Mouse (Mus musculus) left cerebral cortex, adult 2 months (tissue): ENCODE results near the gene Foxi2. TPM values are rescaled to one million over a fixed set of nuclear protein-coding genes. Genes with fewer than 3 reads are reported as not detected.

Source experiments
- DNase-seq, 2 experiments: peaks; one replicate each; pipeline ENCODE4 v3.0.0; 2021 to 2022; ENCODE audit warnings: low spot score in 2 of 2, mixed read lengths in 1 of 2; ENCODE audit errors: extremely low spot score in 1 of 2
- H3K27ac ChIP-seq: fragments of 200-600 bp; 2 replicates; pipeline ENCODE4 v1.8.1; 2022
- H3K4me3 ChIP-seq: fragments of 200-600 bp; 2 replicates; pipeline ENCODE4 v1.8.1; 2022
- CTCF ChIP-seq: fragments of 200-600 bp; IDR thresholded peaks from 2 replicates; pipeline ENCODE4 v1.8.1; 2022; ENCODE audit warnings: antibody characterized with exemption, mild to moderate bottlenecking, moderate library complexity
- intact Hi-C: fragments of 180-260 bp; cut with DNase I; formaldehyde crosslinking; loops from one replicate; pipeline ENCODE4 v1.15.1; 2025
- total RNA-seq, 2 experiments: library from RNA; stranded (reverse); gene quantifications; 2 replicates each; pipeline ENCODE4 v1.2.3; 2021

Gene Foxi2
- total RNA-seq, 2 experiments from 2014 or later = not detected

DNA sequence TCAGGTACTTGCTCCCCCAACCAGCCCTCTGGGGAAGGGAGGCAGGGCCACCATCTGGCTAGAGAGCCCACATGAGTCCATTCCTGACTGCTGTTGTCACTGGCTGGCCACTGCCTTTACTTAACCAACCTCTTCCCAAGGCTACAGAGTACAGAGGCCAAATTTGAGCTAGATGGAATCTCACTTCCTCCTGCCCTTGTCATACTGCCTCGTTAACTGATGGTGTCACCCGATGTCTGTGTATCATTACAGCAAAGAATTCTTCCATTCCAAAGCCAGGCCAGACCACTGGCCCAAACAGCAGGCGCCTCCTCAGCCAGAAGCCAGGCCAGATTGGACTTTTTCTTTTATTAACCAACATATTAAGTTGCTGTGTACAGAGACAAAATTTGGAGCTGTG is 1.6 kb upstream of the Foxi2 start:
- Histone ChIP-seq H3K27ac (no peak overlapping the region), H3K4me3 (no peak overlapping the region)
- DNase-seq = no peak
- no peak; the same call in none of the 2 replicates for TF ChIP-seq CTCF
- intact Hi-C loops = loop anchor here (10.0 kb wide), 3 partner anchors 226 to 326 kb away; no protein-coding TSS in a partner anchor

- Histone ChIP-seq H3K27ac (no peak overlapping the region), H3K4me3 (no peak overlapping the region)
- intact Hi-C loops = no loop called here
- TF ChIP-seq CTCF = no peak
- no peak for DNase-seq
Observed at GRCm38 (mm10) chr7:135412357-135412756, 2.2 kb downstream of the Foxi2 start.

- no peak; the same call in 1 of the 2 replicates for TF ChIP-seq CTCF
- intact Hi-C loops = no loop called here
- H3K4me3 ChIP-seq = no peak overlapping the region
- no peak overlapping the region for H3K27ac ChIP-seq
- DNase-seq = no peak
Observed at GRCm38 (mm10) chr7:135428840-135429239, 18.7 kb downstream of the Foxi2 start.

GRCm38 (mm10) chr7:135430903-135431302 is 20.8 kb downstream of the Foxi2 start:
- DNase-seq = peak in 1 of 2 experiments; percentile 32
- no peak overlapping the region for H3K27ac ChIP-seq
- H3K4me3 ChIP-seq = no peak overlapping the region
- intact Hi-C loops = no loop called here
- no peak for TF ChIP-seq CTCF

GRCm38 (mm10) chr7:135443903-135444302 is 33.8 kb downstream of the Foxi2 start:
- DNase-seq = no peak
- Histone ChIP-seq H3K27ac (no peak overlapping the region), H3K4me3 (no peak overlapping the region)
- intact Hi-C loops = no loop called here
- TF ChIP-seq CTCF = no peak

GRCm38 (mm10) chr7:135451340-135451739 is 41.2 kb downstream of the Foxi2 start:
- peak in 1 of 2 experiments; percentile 5 for DNase-seq
- H3K27ac ChIP-seq = no peak overlapping the region
- no peak for TF ChIP-seq CTCF
- no peak overlapping the region for H3K4me3 ChIP-seq
- intact Hi-C loops = no loop called here

GRCm38 (mm10) chr7:135452366-135452765 is 42.3 kb downstream of the Foxi2 start:
- TF ChIP-seq CTCF = no peak
- Histone ChIP-seq H3K27ac (no peak overlapping the region), H3K4me3 (no peak overlapping the region)
- no peak for DNase-seq
- intact Hi-C loops = no loop called here

- Histone ChIP-seq H3K27ac (no peak overlapping the region), H3K4me3 (no peak overlapping the region)
- no peak for TF ChIP-seq CTCF
- intact Hi-C loops = no loop called here
- DNase-seq = peak in 1 of 2 experiments; percentile 8
Observed at GRCm38 (mm10) chr7:135453690-135454089, 43.6 kb downstream of the Foxi2 start.

Other genes starting within 250 kb of the Foxi2 start
- not detected for gene Nps, start 151.6 kb upstream of the Foxi2 start, total RNA-seq
- gene Clrn3, start 118.3 kb downstream of the Foxi2 start, total RNA-seq = not detected
- 10 to 100 TPM; 23.5 to 28.0 TPM for gene Ptpre, start 127.2 kb downstream of the Foxi2 start, total RNA-seq